Mouse (Mus musculus) embryonic facial prominence, embryonic 11.5 days (tissue): ENCODE data around the gene Fam207a. TPM values are rescaled to one million over a fixed set of nuclear protein-coding genes. Genes with fewer than 3 reads are reported as not detected.
A peak's percentile ranks its signal among the peaks of the same experiment; 100 is the strongest.

Experiments
- ATAC-seq: fragments of 200-750 bp; cut with Nextera tagmentation; replicated peaks from 2 replicates; pipeline ENCODE4 v1.8.0; 2017; ENCODE audit warnings: low read depth; ENCODE audit not compliant: insufficient number of reproducible peaks, low FRiP score, low TSS enrichment
- DNase-seq: peaks from one replicate; pipeline ENCODE4 v3.0.0-alpha.2; 2015; ENCODE audit warnings: low spot score
- H3K27ac ChIP-seq: fragments of 300-500 bp; sonication (generic); replicated peaks from 2 replicates; pipeline ENCODE4 v1.5.1; 2014; ENCODE audit warnings: mild to moderate bottlenecking, low read depth, low read length, control low read depth
- H3K27me3 ChIP-seq: fragments of 300-500 bp; sonication (generic); 2 replicates; pipeline ENCODE4 v1.6.1; 2014; ENCODE audit warnings: mild to moderate bottlenecking, low read length, moderate library complexity, mixed read lengths; ENCODE audit not compliant: control insufficient read depth, insufficient read depth
- H3K36me3 ChIP-seq: fragments of 300-500 bp; sonication (generic); replicated peaks from 2 replicates; pipeline ENCODE4 v1.6.1; 2014; ENCODE audit warnings: low read depth, mild to moderate bottlenecking, low read length, moderate library complexity, mixed read lengths; ENCODE audit not compliant: control insufficient read depth, insufficient read depth
- H3K4me1 ChIP-seq: fragments of 300-500 bp; sonication (generic); 2 replicates; pipeline ENCODE4 v1.6.1; 2014; ENCODE audit warnings: low read length, mixed read lengths; ENCODE audit not compliant: control insufficient read depth, insufficient read depth
- H3K4me2 ChIP-seq: fragments of 300-500 bp; sonication (generic); 2 replicates; pipeline ENCODE4 v1.6.1; 2014; ENCODE audit warnings: low read depth, mild to moderate bottlenecking, control low read depth, low read length, moderate library complexity
- H3K4me3 ChIP-seq: fragments of 300-500 bp; sonication (generic); 2 replicates; pipeline ENCODE4 v1.5.1; 2014; ENCODE audit warnings: low read depth, low read length, control low read depth
- H3K9ac ChIP-seq: fragments of 300-500 bp; sonication (generic); replicated peaks from 2 replicates; pipeline ENCODE4 v1.6.1; 2014; ENCODE audit warnings: mild to moderate bottlenecking, control low read depth, low read length
- H3K9me3 ChIP-seq: fragments of 300-500 bp; sonication (generic); replicated peaks from 2 replicates; pipeline ENCODE4 v1.6.1; 2016; ENCODE audit warnings: mild to moderate bottlenecking, low read length, inconsistent platforms, mixed read lengths; ENCODE audit not compliant: control insufficient read depth
- WGBS: fragments of 180-500 bp; shearing (Covaris S2); extraction: QIAGEN DNeasy Blood & Tissue Kit; methylation state at CpG from one replicate; pipeline ENCODE4 v1.1.7; 2014; 5-methylcytosine and 5-hydroxymethylcytosine counted together
- polyA plus RNA-seq: library from polyadenylated mRNA; unstranded; fragments of >200 nt; fragmentation: Nextera tagmentation; extraction: Ambion mirVana; gene quantifications from 2 replicates; pipeline ENCODE4 v1.2.1, GENCODE M21; 2014

The Fam207a gene
- 40.6 and 42.3 TPM in 2 replicates for polyA plus RNA-seq

GRCm38 (mm10) chr10:77515385-77516348 lies at the start of gene Fam207a:
Gene Fam207a (minus strand): TSS chr10:77515785.
- Histone ChIP-seq H3K4me2 (peak within 1 kb of the TSS; percentile 83), H3K27ac (peak within 1 kb of the TSS; percentile 59; the same call in 1 of the 2 replicates), H3K36me3 (no peaks in the 10 kb centered on the region; the same call in 1 of the 2 replicates), H3K9ac (peak within 1 kb of the TSS; percentile 93), H3K4me3 (peak within 1 kb of the TSS; percentile 89), H3K4me1 (no peaks in the 10 kb centered on the region), H3K27me3 (no peaks in the 10 kb centered on the region), H3K9me3 (no peaks in the 10 kb centered on the region)
- DNase-seq (peak; percentile 96), ATAC-seq (peak; percentile 84)
- WGBS = under 1% methylated on average over 75 of the region's 75 CpGs

GRCm38 (mm10) chr10:77565005-77565404 lies 49.4 kb upstream of the Fam207a start:
- Histone ChIP-seq H3K9me3 (no peaks in the 10 kb centered on the region), H3K27me3 (no peaks in the 10 kb centered on the region; the same call in 1 of the 2 replicates), H3K27ac (no peak overlapping the region), H3K4me3 (no peak overlapping the region), H3K4me2 (no peak overlapping the region), H3K36me3 (no peaks in the 10 kb centered on the region), H3K9ac (no peak overlapping the region), H3K4me1 (no peaks in the 10 kb centered on the region)
- WGBS = 82% methylated on average over 8 of the region's 8 CpGs
- DNase-seq (no peak), ATAC-seq (no peak)

- Histone ChIP-seq H3K27me3 (no peaks in the 10 kb centered on the region; the same call in 1 of the 2 replicates), H3K4me2 (no peak overlapping the region), H3K9me3 (no peaks in the 10 kb centered on the region), H3K9ac (no peak overlapping the region), H3K36me3 (no peaks in the 10 kb centered on the region), H3K4me3 (no peak overlapping the region), H3K27ac (no peak overlapping the region), H3K4me1 (no peaks in the 10 kb centered on the region)
- no peak for DNase-seq
- no peak for ATAC-seq
- 58% methylated on average over 2 of the region's 2 CpGs for WGBS
Measured at GRCm38 (mm10) chr10:77561508-77561907, 45.9 kb upstream of the Fam207a start.

- no peaks in the 10 kb centered on the region for H3K36me3 ChIP-seq
- no peak overlapping the region for H3K9ac ChIP-seq
- H3K27me3 ChIP-seq = no peaks in the 10 kb centered on the region; the same call in 1 of the 2 replicates
- H3K9me3 ChIP-seq = no peaks in the 10 kb centered on the region
- no peak overlapping the region for H3K4me2 ChIP-seq
- no peak overlapping the region for H3K27ac ChIP-seq
- 87% methylated on average over 9 of the region's 9 CpGs for WGBS
- DNase-seq (no peak), ATAC-seq (no peak)
- H3K4me1 ChIP-seq = no peaks in the 10 kb centered on the region
- no peak overlapping the region for H3K4me3 ChIP-seq
Measured at GRCm38 (mm10) chr10:77560830-77561229, 45.2 kb upstream of the Fam207a start.

- DNase-seq = no peak
- no peaks in the 10 kb centered on the region for H3K36me3 ChIP-seq
- H3K9me3 ChIP-seq = no peaks in the 10 kb centered on the region
- ATAC-seq = no peak
- no peak overlapping the region for H3K4me3 ChIP-seq
- no peaks in the 10 kb centered on the region for H3K4me1 ChIP-seq
- H3K27me3 ChIP-seq = no peaks in the 10 kb centered on the region; the same call in 1 of the 2 replicates
- H3K9ac ChIP-seq = no peak overlapping the region
- 87% methylated on average over 11 of the region's 11 CpGs for WGBS
- no peak overlapping the region for H3K4me2 ChIP-seq
- no peak overlapping the region for H3K27ac ChIP-seq
Measured at GRCm38 (mm10) chr10:77560090-77560489, 44.5 kb upstream of the Fam207a start.

- Histone ChIP-seq H3K4me3 (no peak overlapping the region), H3K4me1 (no peaks in the 10 kb centered on the region), H3K4me2 (no peak overlapping the region), H3K36me3 (no peaks in the 10 kb centered on the region), H3K9me3 (no peaks in the 10 kb centered on the region), H3K9ac (no peak overlapping the region), H3K27ac (no peak overlapping the region), H3K27me3 (no peaks in the 10 kb centered on the region; the same call in 1 of the 2 replicates)
- ATAC-seq = no peak
- 85% methylated on average over 4 of the region's 4 CpGs for WGBS
- DNase-seq = no peak
Measured at GRCm38 (mm10) chr10:77557641-77558040, 42.1 kb upstream of the Fam207a start.

GRCm38 (mm10) chr10:77556631-77557030 lies 41.0 kb upstream of the Fam207a start:
- Histone ChIP-seq H3K4me3 (no peak overlapping the region), H3K4me2 (no peak overlapping the region), H3K27me3 (no peaks in the 10 kb centered on the region; the same call in 1 of the 2 replicates), H3K36me3 (no peaks in the 10 kb centered on the region), H3K27ac (no peak overlapping the region), H3K9me3 (no peaks in the 10 kb centered on the region), H3K4me1 (no peaks in the 10 kb centered on the region), H3K9ac (no peak overlapping the region)
- DNase-seq (no peak), ATAC-seq (no peak)
- 88% methylated on average over 7 of the region's 7 CpGs for WGBS

GRCm38 (mm10) chr10:77554918-77555317 lies 39.3 kb upstream of the Fam207a start:
- DNase-seq (no peak), ATAC-seq (no peak)
- H3K9ac ChIP-seq = no peak overlapping the region
- no peak overlapping the region for H3K4me2 ChIP-seq
- no peaks in the 10 kb centered on the region for H3K36me3 ChIP-seq
- WGBS = 83% methylated on average over 4 of the region's 4 CpGs
- H3K9me3 ChIP-seq = no peaks in the 10 kb centered on the region
- no peak overlapping the region for H3K4me3 ChIP-seq
- H3K27ac ChIP-seq = no peak overlapping the region
- H3K27me3 ChIP-seq = no peaks in the 10 kb centered on the region; the same call in 1 of the 2 replicates
- no peaks in the 10 kb centered on the region for H3K4me1 ChIP-seq
